Comparison of ENCODE assay signal across 8 mouse cellular contexts in the genomic region with DNA sequence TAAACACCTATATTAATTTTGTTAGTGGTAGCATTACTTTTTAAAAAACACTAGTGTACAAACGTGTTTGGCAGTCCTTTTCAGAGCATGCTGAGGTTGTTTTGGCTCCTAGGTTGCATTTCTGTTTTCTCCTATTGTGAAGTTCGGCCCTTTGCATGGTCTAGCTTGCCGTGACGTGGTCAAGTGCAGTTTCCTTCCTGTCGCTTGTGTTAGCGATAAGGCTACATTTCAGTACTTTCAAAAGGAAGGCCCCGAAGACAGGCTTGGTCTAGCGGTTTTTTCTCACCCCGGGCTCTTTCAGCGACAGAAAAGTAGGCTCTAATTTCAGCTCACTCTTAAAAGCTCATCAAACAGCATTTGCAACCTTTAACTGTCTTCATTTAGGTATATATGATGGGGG. TPM values are rescaled to one million over a fixed set of nuclear protein-coding genes. Genes with fewer than 3 reads are reported as not detected.
DNase-seq lines count a peak whose midpoint lies in the region; TF ChIP-seq lines count a peak whose summit lies in the region.

No protein-coding gene starts in this region.

- no peak overlapping the region; the same call in 1 of the 2 replicates for H3K27ac ChIP-seq in cerebellum, adult 2 months (ENCODE audit: insufficient read depth, low read length)

- H3K4me1 ChIP-seq in cerebellum, adult 2 months (ENCODE audit: control insufficient read depth, insufficient read depth, low read length): no peaks in the 10 kb centered on the region

- TF ChIP-seq CTCF in cerebellum, adult 2 months (IDR thresholded peaks at IDR 0.05; ENCODE audit: borderline replicate concordance, insufficient read depth, low read depth, low read length): no peak

- TF ChIP-seq POLR2A in cerebellum, adult 2 months (IDR thresholded peaks at IDR 0.05; ENCODE audit: borderline replicate concordance, insufficient read depth, low read length): no peak

- 79% methylated on average over 10 of the region's 10 CpGs for WGBS in cerebellum, adult 2 months

- no peaks in the 10 kb centered on the region for H3K27me3 ChIP-seq in cerebellum, adult 2 months (ENCODE audit: control insufficient read depth, insufficient read depth, low read length)

- H3K4me3 ChIP-seq in cerebellum, adult 2 months (replicated peaks; ENCODE audit: insufficient read depth, low read depth, low read length): no peak overlapping the region

- peak; percentile 95 for DNase-seq in 416B (ENCODE audit: low read depth)
- peak; percentile 17 for DNase-seq in brain, adult 2 months (ENCODE audit: low read depth, low spot score)
- DNase-seq in heart, postnatal 4 days: peak; percentile 47
- DNase-seq in lung, postnatal 10 days: peak; percentile 57
- no peak for DNase-seq in retina, postnatal 1 day
- no peak for DNase-seq in cerebellum, adult 2 months
- DNase-seq in layer of hippocampus, postnatal 25 days (ENCODE audit: extremely low spot score in 1 of 2, low spot score in 1 of 2): no peak
- DNase-seq in right cerebral cortex, postnatal 14 days: no peak

RNA-seq across cellular contexts. Expression of a gene that starts 52.2 kb away (rescaled TPM):
- total RNA-seq in heart, postnatal 4 days (2021): 100 to 1,000 TPM in 1 of 2 experiments, 10 to 100 TPM in 1; 99.3 to 107 TPM
- 40.3 and 41.0 TPM in 2 replicates for polyA plus RNA-seq in cerebellum, adult 2 months (2012; rRNA removed)
- total RNA-seq in layer of hippocampus, postnatal 25 days (2021): 10 to 100 TPM; 90.0 to 91.4 TPM

RNA-seq across cellular contexts. Expression of a gene that starts 54.0 kb away (rescaled TPM):
- total RNA-seq in heart, postnatal 4 days (2021): 10 to 100 TPM; 24.7 to 25.8 TPM
- 27.8 and 28.4 TPM in 2 replicates for polyA plus RNA-seq in cerebellum, adult 2 months (2012; rRNA removed)
- total RNA-seq in layer of hippocampus, postnatal 25 days (2021): 10 to 100 TPM; 46.6 to 53.0 TPM

RNA-seq across cellular contexts. Expression of a gene that starts 54.3 kb away (rescaled TPM):
- 10 to 100 TPM; 20.3 to 22.5 TPM for total RNA-seq in heart, postnatal 4 days (2021)
- 3.8 and 4.1 TPM in 2 replicates for polyA plus RNA-seq in cerebellum, adult 2 months (2012; rRNA removed)
- total RNA-seq in layer of hippocampus, postnatal 25 days (2021): 1 to 10 TPM; 4.8 to 5.7 TPM

Comparison
In these comparisons a context has a peak if more than half of its experiments do, and no peak if none do; other contexts are left out.
1. DNase-seq: peak in 416B (single experiment), brain, adult 2 months (single experiment), heart, postnatal 4 days (single experiment) and lung, postnatal 10 days (single experiment); none in retina, postnatal 1 day (single experiment), cerebellum, adult 2 months (0 of 2), layer of hippocampus, postnatal 25 days (0 of 2) and right cerebral cortex, postnatal 14 days (single experiment).